Comparison of ENCODE assay signal across 8 mouse cellular contexts in the genomic region with DNA sequence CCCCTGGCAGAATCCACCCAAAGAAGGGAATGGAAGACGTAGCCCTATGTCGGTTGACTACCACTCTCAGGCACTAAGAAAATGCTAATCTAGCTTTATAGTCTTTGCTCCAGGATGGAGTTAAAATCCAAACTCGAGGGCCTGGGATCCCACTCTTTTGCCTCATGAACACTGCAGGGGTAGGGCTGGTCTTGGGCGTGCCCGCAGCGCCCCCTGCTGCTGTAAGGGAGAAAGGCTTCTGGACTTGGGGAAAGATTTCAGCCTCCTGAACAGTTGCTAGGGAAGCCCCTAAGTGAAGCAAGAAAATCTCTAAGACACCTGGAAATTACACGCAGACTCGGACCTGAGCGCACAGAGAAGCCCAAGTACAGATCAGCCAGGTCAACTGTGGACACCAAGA. TPM values are rescaled to one million over a fixed set of nuclear protein-coding genes. Genes with fewer than 3 reads are reported as not detected.
A peak's percentile ranks its signal among the peaks of the same experiment; 100 is the strongest.
DNase-seq lines count a peak whose midpoint lies in the region; ATAC-seq lines count a peak whose summit lies in the region.

No protein-coding gene starts in this region.

- peak; percentile 71 for DNase-seq in kidney, adult 18-20 months
- no peak for DNase-seq in kidney, adult 11 months
- peak; percentile 71 for DNase-seq in WW6 (ENCODE audit: low read depth, low spot score)
- peak; percentile 86 for DNase-seq in embryonic facial prominence, embryonic 10.5 days (ENCODE audit: low spot score)
- peak; percentile 64 to 84 for DNase-seq in heart, postnatal 10 days
- DNase-seq in left cerebral cortex, postnatal 25 days (ENCODE audit: low spot score in 2 of 2) = peak; percentile 73 to 78
- peak; percentile 82 for DNase-seq in neural tube, embryonic 11.5 days (ENCODE audit: low spot score)
- DNase-seq in thymus, postnatal 14 days = peak; percentile 59

- peaks cover 23% of the 10 kb centered on the region for H3K4me1 ChIP-seq in embryonic facial prominence, embryonic 10.5 days
- H3K4me1 ChIP-seq in neural tube, embryonic 11.5 days (ENCODE audit: control insufficient read depth, insufficient read depth, low read length) = no peaks in the 10 kb centered on the region

- no peak overlapping the region for H3K4me3 ChIP-seq in embryonic facial prominence, embryonic 10.5 days
- H3K4me3 ChIP-seq in neural tube, embryonic 11.5 days (ENCODE audit: low read depth, low read length) = no peak overlapping the region

- H3K9me3 ChIP-seq in embryonic facial prominence, embryonic 10.5 days = no peaks in the 10 kb centered on the region
- no peaks in the 10 kb centered on the region for H3K9me3 ChIP-seq in neural tube, embryonic 11.5 days (ENCODE audit: control insufficient read depth, low read length)

- peaks cover 32% of the 10 kb centered on the region for H3K27me3 ChIP-seq in embryonic facial prominence, embryonic 10.5 days (replicated peaks; ENCODE audit: low read depth, poor library complexity, severe bottlenecking)
- H3K27me3 ChIP-seq in neural tube, embryonic 11.5 days (ENCODE audit: control insufficient read depth, insufficient read depth, low read length) = no peaks in the 10 kb centered on the region

- no peak overlapping the region for H3K4me2 ChIP-seq in neural tube, embryonic 11.5 days (ENCODE audit: low read depth)

- H3K36me3 ChIP-seq in embryonic facial prominence, embryonic 10.5 days (replicated peaks) = no peaks in the 10 kb centered on the region
- H3K36me3 ChIP-seq in neural tube, embryonic 11.5 days (ENCODE audit: control insufficient read depth, insufficient read depth, low read length) = no peaks in the 10 kb centered on the region

- H3K27ac ChIP-seq in embryonic facial prominence, embryonic 10.5 days (replicated peaks) = no peak overlapping the region
- H3K27ac ChIP-seq in neural tube, embryonic 11.5 days (ENCODE audit: low read depth, low read length) = no peak overlapping the region

- no peak overlapping the region for H3K9ac ChIP-seq in neural tube, embryonic 11.5 days (ENCODE audit: low read length)

- ATAC-seq in neural tube, embryonic 11.5 days (ENCODE audit: insufficient read depth, low FRiP score, low TSS enrichment) = no peak

- 19% methylated on average over 9 of the region's 9 CpGs for WGBS in embryonic facial prominence, embryonic 10.5 days
- 19% methylated on average over 9 of the region's 9 CpGs for WGBS in neural tube, embryonic 11.5 days

- intact Hi-C loops in heart, postnatal 10 days (cut with DNase I) = loop anchor here (5.0 kb wide), 3 partner anchors 151 to 1061 kb away; no protein-coding TSS in a partner anchor
- intact Hi-C loops in left cerebral cortex, postnatal 25 days (cut with DNase I) = loop anchor here (2.0 to 10.0 kb wide), 4 partner anchors 163 to 1196 kb away; no protein-coding TSS in a partner anchor

RNA-seq across cellular contexts. Expression of a gene that starts 12.7 kb away (rescaled TPM):
- 115 and 127 TPM in 2 replicates for polyA plus RNA-seq in embryonic facial prominence, embryonic 10.5 days (2016; fragmentation: Nextera tagmentation; extraction: Ambion mirVana)
- total RNA-seq in heart, postnatal 10 days (2021) = 10 to 100 TPM; 33.0 to 45.2 TPM
- 10 to 100 TPM; 55.9 to 57.1 TPM for total RNA-seq in left cerebral cortex, postnatal 25 days (2021)
- polyA plus RNA-seq in neural tube, embryonic 11.5 days (2014; fragmentation: Nextera tagmentation; extraction: Ambion mirVana) = 132 and 134 TPM in 2 replicates

RNA-seq across cellular contexts. Expression of a gene that starts 33.6 kb away (rescaled TPM):
- polyA plus RNA-seq in embryonic facial prominence, embryonic 10.5 days (2016; fragmentation: Nextera tagmentation; extraction: Ambion mirVana) = 13.1 and 13.6 TPM in 2 replicates
- total RNA-seq in heart, postnatal 10 days (2021) = under 1 TPM; 0.41 to 0.57 TPM
- total RNA-seq in left cerebral cortex, postnatal 25 days (2021) = 10 to 100 TPM; 43.0 to 45.6 TPM
- polyA plus RNA-seq in neural tube, embryonic 11.5 days (2014; fragmentation: Nextera tagmentation; extraction: Ambion mirVana) = 9.6 and 10.8 TPM in 2 replicates

Comparison
In these comparisons a context has a peak if more than half of its experiments do, and no peak if none do; other contexts are left out.
1. RNA of a gene that starts 33.6 kb away (total RNA-seq): 43.0 to 45.6 TPM in left cerebral cortex, postnatal 25 days; 0.41 to 0.57 TPM in heart, postnatal 10 days; every median in the first group is over 10 times any median in the second.